Mouse (Mus musculus): ENCODE results near the gene Phc1. TPM values are rescaled to one million over a fixed set of nuclear protein-coding genes. Genes with fewer than 3 reads are reported as not detected.
"Not testable (repeated sequence)": the region's sequence is repeated elsewhere in the genome, so short reads cannot be mapped to it uniquely, and the experiment has no call there.

Gene Phc1
- 37.0 and 39.0 TPM in 2 replicates for polyA plus RNA-seq (2014; fragmentation: Nextera tagmentation; extraction: Ambion mirVana)

GRCm38 (mm10) chr6:122340349-122341000, at the start of gene Phc1:
Gene Phc1, minus strand, starts transcription at chr6:122340561.
- H3K9me3 ChIP-seq (ENCODE audit: control insufficient read depth, low read length), result no peaks in the 10 kb centered on the region
- under 1% methylated on average over 17 of the region's 17 CpGs for WGBS
- peaks cover 26% of the 10 kb centered on the region for H3K4me1 ChIP-seq (replicated peaks; ENCODE audit: control insufficient read depth, insufficient read depth, low read length)
- ATAC-seq (ENCODE audit: low FRiP score) (peak; percentile 55), DNase-seq (ENCODE audit: low spot score) (peak; percentile 80)
- peak within 1 kb of the TSS; percentile 79 for H3K4me3 ChIP-seq (replicated peaks; ENCODE audit: low read length)
- peaks cover 12% of the 10 kb centered on the region for H3K36me3 ChIP-seq (replicated peaks; ENCODE audit: control insufficient read depth, insufficient read depth)
- H3K27me3 ChIP-seq (ENCODE audit: control insufficient read depth, insufficient read depth, low read length), result no peaks in the 10 kb centered on the region
- peak within 1 kb of the TSS; percentile 96 for H3K27ac ChIP-seq
- H3K9ac ChIP-seq, result peak within 1 kb of the TSS; percentile 82
- peak within 1 kb of the TSS; percentile 67 for H3K4me2 ChIP-seq (replicated peaks)

- WGBS, result 75% methylated on average over 3 of the region's 3 CpGs
- not testable (repeated sequence) for H3K4me3 ChIP-seq (replicated peaks; ENCODE audit: low read length); H3K4me2 ChIP-seq (replicated peaks); DNase-seq (ENCODE audit: low spot score); ATAC-seq (ENCODE audit: low FRiP score); H3K36me3 ChIP-seq (replicated peaks; ENCODE audit: control insufficient read depth, insufficient read depth); H3K9ac ChIP-seq; H3K4me1 ChIP-seq (replicated peaks; ENCODE audit: control insufficient read depth, insufficient read depth, low read length); H3K9me3 ChIP-seq (ENCODE audit: control insufficient read depth, low read length); H3K27ac ChIP-seq; H3K27me3 ChIP-seq (ENCODE audit: control insufficient read depth, insufficient read depth, low read length)
These were observed 49.6 kb upstream of the Phc1 start for GRCm38 (mm10) chr6:122389986-122390385.

- not testable (repeated sequence) for ATAC-seq (ENCODE audit: low FRiP score); H3K9ac ChIP-seq
These were observed 47.0 kb upstream of the Phc1 start for GRCm38 (mm10) chr6:122387177-122388028.

GRCm38 (mm10) chr6:122385724-122386123, 45.4 kb upstream of the Phc1 start:
- no peak for DNase-seq (ENCODE audit: low spot score)
- ATAC-seq (ENCODE audit: low FRiP score), result no peak
- no peak overlapping the region for H3K4me3 ChIP-seq (replicated peaks; ENCODE audit: low read length)
- H3K27me3 ChIP-seq (ENCODE audit: control insufficient read depth, insufficient read depth, low read length), result no peaks in the 10 kb centered on the region
- H3K36me3 ChIP-seq (replicated peaks; ENCODE audit: control insufficient read depth, insufficient read depth), result no peaks in the 10 kb centered on the region
- H3K9ac ChIP-seq, result no peak overlapping the region
- 77% methylated on average over 5 of the region's 5 CpGs for WGBS
- no peak overlapping the region for H3K27ac ChIP-seq
- H3K4me1 ChIP-seq (replicated peaks; ENCODE audit: control insufficient read depth, insufficient read depth, low read length), result no peaks in the 10 kb centered on the region
- no peaks in the 10 kb centered on the region for H3K9me3 ChIP-seq (ENCODE audit: control insufficient read depth, low read length)
- no peak overlapping the region for H3K4me2 ChIP-seq (replicated peaks)

More at GRCm38 (mm10) chr6:122387177-122388028, 47.0 kb upstream of the Phc1 start:
- not testable (repeated sequence) for H3K9me3 ChIP-seq (ENCODE audit: control insufficient read depth, low read length); H3K36me3 ChIP-seq (replicated peaks; ENCODE audit: control insufficient read depth, insufficient read depth); DNase-seq (ENCODE audit: low spot score); H3K27ac ChIP-seq; H3K4me2 ChIP-seq (replicated peaks); H3K4me3 ChIP-seq (replicated peaks; ENCODE audit: low read length); H3K4me1 ChIP-seq (replicated peaks; ENCODE audit: control insufficient read depth, insufficient read depth, low read length); H3K27me3 ChIP-seq (ENCODE audit: control insufficient read depth, insufficient read depth, low read length)
- WGBS, result 91% methylated on average over 12 of the region's 12 CpGs

GRCm38 (mm10) chr6:122384886-122385285, 44.5 kb upstream of the Phc1 start:
- Histone ChIP-seq H3K4me3 (replicated peaks; ENCODE audit: low read length) (no peak overlapping the region), H3K4me1 (replicated peaks; ENCODE audit: control insufficient read depth, insufficient read depth, low read length) (no peaks in the 10 kb centered on the region), H3K4me2 (replicated peaks) (no peak overlapping the region), H3K9me3 (ENCODE audit: control insufficient read depth, low read length) (no peaks in the 10 kb centered on the region), H3K36me3 (replicated peaks; ENCODE audit: control insufficient read depth, insufficient read depth) (no peaks in the 10 kb centered on the region), H3K27me3 (ENCODE audit: control insufficient read depth, insufficient read depth, low read length) (no peaks in the 10 kb centered on the region), H3K9ac (no peak overlapping the region), H3K27ac (no peak overlapping the region)
- ATAC-seq (ENCODE audit: low FRiP score) (no peak), DNase-seq (ENCODE audit: low spot score) (no peak)
- WGBS, result 91% methylated on average over 13 of the region's 13 CpGs

- Histone ChIP-seq H3K4me2 (replicated peaks) (no peak overlapping the region), H3K4me3 (replicated peaks; ENCODE audit: low read length) (no peak overlapping the region), H3K36me3 (replicated peaks; ENCODE audit: control insufficient read depth, insufficient read depth) (no peaks in the 10 kb centered on the region), H3K9me3 (ENCODE audit: control insufficient read depth, low read length) (no peaks in the 10 kb centered on the region), H3K27ac (no peak overlapping the region), H3K27me3 (ENCODE audit: control insufficient read depth, insufficient read depth, low read length) (no peaks in the 10 kb centered on the region), H3K4me1 (replicated peaks; ENCODE audit: control insufficient read depth, insufficient read depth, low read length) (no peaks in the 10 kb centered on the region), H3K9ac (no peak overlapping the region)
- ATAC-seq (ENCODE audit: low FRiP score) (no peak), DNase-seq (ENCODE audit: low spot score) (no peak)
- 77% methylated on average over 5 of the region's 5 CpGs for WGBS
These were observed 42.9 kb upstream of the Phc1 start for GRCm38 (mm10) chr6:122383211-122383610.

GRCm38 (mm10) chr6:122382046-122382445, 41.7 kb upstream of the Phc1 start:
- Histone ChIP-seq H3K4me2 (replicated peaks) (no peak overlapping the region), H3K9ac (no peak overlapping the region), H3K27ac (no peak overlapping the region), H3K9me3 (ENCODE audit: control insufficient read depth, low read length) (no peaks in the 10 kb centered on the region), H3K4me3 (replicated peaks; ENCODE audit: low read length) (no peak overlapping the region), H3K27me3 (ENCODE audit: control insufficient read depth, insufficient read depth, low read length) (no peaks in the 10 kb centered on the region), H3K36me3 (replicated peaks; ENCODE audit: control insufficient read depth, insufficient read depth) (no peaks in the 10 kb centered on the region), H3K4me1 (replicated peaks; ENCODE audit: control insufficient read depth, insufficient read depth, low read length) (no peaks in the 10 kb centered on the region)
- ATAC-seq (ENCODE audit: low FRiP score) (no peak), DNase-seq (ENCODE audit: low spot score) (no peak)
- 82% methylated on average over 8 of the region's 8 CpGs for WGBS

GRCm38 (mm10) chr6:122368245-122368644, 27.9 kb upstream of the Phc1 start:
- no peak overlapping the region for H3K9ac ChIP-seq
- no peak overlapping the region for H3K4me2 ChIP-seq (replicated peaks)
- ATAC-seq (ENCODE audit: low FRiP score) (no peak), DNase-seq (ENCODE audit: low spot score) (no peak)
- H3K4me3 ChIP-seq (replicated peaks; ENCODE audit: low read length), result no peak overlapping the region
- H3K27ac ChIP-seq, result no peak overlapping the region
- H3K27me3 ChIP-seq (ENCODE audit: control insufficient read depth, insufficient read depth, low read length), result no peaks in the 10 kb centered on the region
- H3K36me3 ChIP-seq (replicated peaks; ENCODE audit: control insufficient read depth, insufficient read depth), result no peaks in the 10 kb centered on the region
- WGBS, result 90% methylated on average over 3 of the region's 3 CpGs
- H3K9me3 ChIP-seq (ENCODE audit: control insufficient read depth, low read length), result no peaks in the 10 kb centered on the region
- H3K4me1 ChIP-seq (replicated peaks; ENCODE audit: control insufficient read depth, insufficient read depth, low read length), result no peaks in the 10 kb centered on the region

- Histone ChIP-seq H3K9me3 (ENCODE audit: control insufficient read depth, low read length) (no peaks in the 10 kb centered on the region), H3K27ac (no peak overlapping the region), H3K4me2 (replicated peaks) (no peak overlapping the region), H3K9ac (no peak overlapping the region), H3K4me3 (replicated peaks; ENCODE audit: low read length) (no peak overlapping the region), H3K36me3 (replicated peaks; ENCODE audit: control insufficient read depth, insufficient read depth) (no peaks in the 10 kb centered on the region), H3K27me3 (ENCODE audit: control insufficient read depth, insufficient read depth, low read length) (no peaks in the 10 kb centered on the region), H3K4me1 (replicated peaks; ENCODE audit: control insufficient read depth, insufficient read depth, low read length) (no peaks in the 10 kb centered on the region)
- 51% methylated on average over 3 of the region's 3 CpGs for WGBS
- ATAC-seq (ENCODE audit: low FRiP score), result no peak
- no peak for DNase-seq (ENCODE audit: low spot score)
These were observed 26.6 kb upstream of the Phc1 start for GRCm38 (mm10) chr6:122366976-122367375.
